Mouse (Mus musculus) G1E (cell line): ENCODE measurements around the gene Tmsb10.

ENCODE experiments used
- CTCF ChIP-seq: IDR thresholded peaks from 2 replicates; pipeline ENCODE4 v1.5.1; 2012; ENCODE audit warnings: low read depth, low read length, inconsistent platforms, mixed read lengths
- GATA1 ChIP-seq: IDR thresholded peaks from 2 replicates; pipeline ENCODE4 v1.6.1; 2012; ENCODE audit warnings: borderline replicate concordance, low read length, inconsistent platforms, mixed read lengths
- GATA2 ChIP-seq: IDR thresholded peaks from 2 replicates; pipeline ENCODE4 v1.6.1; 2012; ENCODE audit warnings: low read depth, low read length, inconsistent platforms, borderline replicate concordance
- TAL1 ChIP-seq: conservative IDR thresholded peaks from 2 replicates; pipeline ENCODE4 v1.6.1; 2012; ENCODE audit warnings: low read depth, low read length, inconsistent platforms, mixed read lengths

DNA sequence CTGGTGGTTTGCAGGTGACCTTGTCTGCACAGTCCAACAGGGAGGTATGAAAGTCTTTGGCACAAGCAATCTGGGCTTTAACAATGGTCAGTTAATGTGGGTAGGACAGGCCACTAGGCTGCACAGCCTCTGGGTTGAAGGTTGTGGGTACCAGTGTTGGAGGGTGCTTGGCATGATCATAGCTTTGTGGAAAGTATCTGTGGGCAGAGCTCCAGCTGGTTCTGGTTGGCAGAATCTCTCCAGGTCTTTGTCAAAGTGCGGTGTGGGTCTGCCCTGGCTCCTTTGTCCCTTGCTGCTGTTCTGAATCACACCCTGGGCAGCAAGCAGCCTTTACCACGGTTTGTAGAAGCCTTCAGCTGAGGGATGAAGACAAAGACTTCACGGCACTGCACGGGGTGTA is 24.0 kb upstream of the Tmsb10 start:
- TF ChIP-seq CTCF, result no peak
- no peak for TF ChIP-seq TAL1
- no peak for TF ChIP-seq GATA1
- TF ChIP-seq GATA2, result no peak
